Mouse (Mus musculus) kidney, adult 9 months (tissue): ENCODE results near the gene Pik3ip1.

Source experiments
- DNase-seq: peaks from one replicate; pipeline ENCODE4 v3.0.0; 2022

Gene Pik3ip1

GRCm38 (mm10) chr11:3329891-3330451, at the start of gene Pik3ip1:
Gene Pik3ip1 (plus strand): TSS chr11:3330401.
- DNase-seq, result no peak

GRCm38 (mm10) chr11:3282887-3283286, 47.3 kb upstream of the Pik3ip1 start:
- DNase-seq, result no peak

DNA sequence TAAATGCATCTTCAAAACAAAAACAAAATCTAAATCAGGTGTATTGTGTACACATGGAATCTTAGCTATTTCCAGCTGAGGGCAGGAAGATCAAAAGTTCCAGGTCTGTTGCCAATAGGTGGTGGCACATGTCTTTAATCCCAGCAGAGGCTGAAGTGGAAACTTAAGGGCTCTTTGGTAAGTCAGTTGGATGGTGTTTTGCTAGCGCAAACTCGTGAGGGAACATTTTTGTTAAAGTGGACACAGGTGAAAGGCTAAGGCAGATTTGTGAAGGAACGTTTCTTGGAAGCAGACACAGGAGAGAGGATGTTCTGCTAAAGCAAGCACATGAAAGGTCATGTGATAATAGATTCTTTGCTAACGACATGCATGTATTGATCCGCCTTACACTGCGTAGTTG, 46.6 kb upstream of the Pik3ip1 start:
- no peak for DNase-seq

DNA sequence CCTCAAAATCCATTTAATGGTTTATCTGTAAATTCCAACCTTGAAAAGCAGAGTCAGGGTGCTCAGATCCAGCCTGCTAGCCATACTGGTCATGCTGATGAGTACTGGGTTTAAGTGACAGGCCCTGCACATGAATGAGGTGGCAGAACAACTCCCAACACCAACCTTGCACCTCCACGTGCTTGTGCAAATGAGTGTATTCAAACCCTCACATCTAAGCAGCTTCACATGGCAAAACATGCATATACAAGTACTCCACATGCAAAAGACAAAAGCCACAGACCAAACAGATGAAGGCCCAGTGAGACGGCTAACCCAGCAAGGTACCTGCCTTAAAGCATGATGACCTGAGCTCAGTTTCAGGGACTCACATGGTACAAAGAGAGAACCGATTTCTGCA, 44.3 kb upstream of the Pik3ip1 start:
- DNase-seq, result no peak

DNA sequence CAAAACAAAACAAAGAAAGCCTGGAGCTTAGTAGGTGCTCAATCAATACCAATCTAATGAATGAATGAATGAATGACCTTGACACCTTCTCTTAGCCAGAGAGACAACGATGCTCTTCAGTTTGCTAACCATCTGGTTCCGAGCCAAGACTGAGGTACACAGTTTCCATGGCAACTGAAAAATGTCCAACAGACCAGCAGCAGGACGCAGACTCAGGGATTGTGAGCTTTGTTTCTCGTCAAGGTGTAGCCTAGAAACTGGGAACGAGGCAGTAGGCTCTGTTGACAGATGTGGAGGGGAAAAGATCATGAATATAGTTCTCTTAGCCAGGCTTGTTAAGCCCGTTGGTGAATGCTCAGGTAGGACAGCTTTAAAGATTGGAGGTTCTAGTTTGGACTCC, 43.1 kb upstream of the Pik3ip1 start:
- peak; percentile 35 for DNase-seq

DNA sequence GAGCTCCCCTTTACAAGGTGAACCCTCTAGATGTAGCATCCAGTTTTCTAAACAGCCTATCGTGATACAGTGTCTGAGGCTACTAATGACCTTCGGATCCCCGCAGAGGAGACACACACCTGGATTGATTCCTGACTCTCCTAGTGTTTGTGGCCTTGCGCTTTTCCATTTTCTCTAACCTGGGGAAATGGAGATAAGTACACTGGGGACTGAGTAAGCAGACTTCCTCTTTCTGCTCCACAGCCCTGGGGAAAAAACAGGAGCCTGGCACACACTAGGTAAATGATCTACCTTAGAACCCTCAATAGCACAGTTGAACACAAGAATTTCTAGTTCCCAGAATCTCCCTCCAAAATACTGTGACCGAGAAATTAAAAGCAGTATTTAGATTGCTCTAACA, 42.3 kb upstream of the Pik3ip1 start:
- peak; percentile 78 for DNase-seq

DNA sequence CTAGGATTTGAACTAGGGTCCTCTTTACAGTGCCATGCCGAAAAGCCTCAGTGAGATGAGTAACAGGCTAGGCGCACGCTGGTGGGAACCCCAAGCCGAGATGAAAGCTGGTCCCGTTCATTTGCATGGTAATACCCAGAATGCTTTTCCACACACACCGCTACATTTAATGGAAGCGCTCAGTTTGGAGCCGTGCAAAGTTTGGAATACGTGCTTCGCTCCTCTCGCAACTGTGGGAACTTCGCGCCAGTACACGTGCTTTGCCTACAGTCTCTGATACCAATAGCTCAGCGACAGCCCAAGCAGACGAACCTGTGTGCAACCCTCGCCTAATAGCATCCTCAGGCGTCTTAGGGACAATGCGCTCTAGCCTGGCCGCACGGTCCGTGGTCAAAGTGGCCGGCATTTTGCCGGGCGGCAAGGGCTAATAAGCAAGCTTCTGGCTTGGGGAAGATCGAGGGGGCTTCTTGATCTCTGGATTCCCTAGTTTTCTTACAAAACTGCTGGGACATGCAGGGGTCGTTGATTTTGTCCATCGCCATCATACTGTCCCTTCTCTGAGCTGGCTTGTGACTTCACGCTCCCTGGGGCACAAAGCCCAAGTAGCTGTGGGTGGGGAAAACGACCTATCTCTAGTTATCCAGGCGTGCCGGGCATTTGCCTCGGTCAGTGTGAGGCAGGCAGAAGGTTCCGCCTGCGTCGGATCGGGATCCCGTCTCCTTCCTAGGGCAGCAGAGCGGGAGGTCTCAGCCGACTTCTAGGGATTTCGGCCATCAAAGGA, 41.5 kb upstream of the Pik3ip1 start, which contains the start of gene Patz1:
TSS of gene Patz1 (plus strand) at position 354 of the 781 bp plus-strand sequence.
- peak; percentile 71 for DNase-seq

DNA sequence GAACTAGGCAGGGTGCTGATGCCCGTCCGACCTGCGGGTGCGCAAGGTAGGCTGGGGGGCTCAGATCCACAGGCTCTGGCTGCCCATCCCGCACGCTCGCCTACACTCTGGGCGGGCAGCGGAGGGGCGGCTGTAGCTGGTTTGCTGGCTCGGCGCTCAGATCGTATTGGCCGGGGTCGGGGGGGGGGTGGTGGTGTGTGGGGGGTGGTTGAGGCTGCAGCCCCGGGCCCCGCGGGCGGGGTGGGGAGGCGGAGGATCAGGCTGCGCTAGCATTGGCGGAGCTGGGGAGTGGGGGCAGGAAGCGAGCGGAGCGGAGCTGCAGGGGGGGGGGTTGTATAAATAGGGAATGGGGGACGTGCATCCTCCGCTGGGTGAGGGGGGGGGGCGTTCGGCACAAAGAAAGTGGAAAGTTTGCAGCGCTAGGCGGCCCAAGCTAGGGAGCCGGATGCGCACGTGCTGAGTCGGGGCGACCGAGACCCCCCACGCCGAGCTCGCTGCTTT, 40.8 kb upstream of the Pik3ip1 start:
- peak; percentile 73 for DNase-seq

DNA sequence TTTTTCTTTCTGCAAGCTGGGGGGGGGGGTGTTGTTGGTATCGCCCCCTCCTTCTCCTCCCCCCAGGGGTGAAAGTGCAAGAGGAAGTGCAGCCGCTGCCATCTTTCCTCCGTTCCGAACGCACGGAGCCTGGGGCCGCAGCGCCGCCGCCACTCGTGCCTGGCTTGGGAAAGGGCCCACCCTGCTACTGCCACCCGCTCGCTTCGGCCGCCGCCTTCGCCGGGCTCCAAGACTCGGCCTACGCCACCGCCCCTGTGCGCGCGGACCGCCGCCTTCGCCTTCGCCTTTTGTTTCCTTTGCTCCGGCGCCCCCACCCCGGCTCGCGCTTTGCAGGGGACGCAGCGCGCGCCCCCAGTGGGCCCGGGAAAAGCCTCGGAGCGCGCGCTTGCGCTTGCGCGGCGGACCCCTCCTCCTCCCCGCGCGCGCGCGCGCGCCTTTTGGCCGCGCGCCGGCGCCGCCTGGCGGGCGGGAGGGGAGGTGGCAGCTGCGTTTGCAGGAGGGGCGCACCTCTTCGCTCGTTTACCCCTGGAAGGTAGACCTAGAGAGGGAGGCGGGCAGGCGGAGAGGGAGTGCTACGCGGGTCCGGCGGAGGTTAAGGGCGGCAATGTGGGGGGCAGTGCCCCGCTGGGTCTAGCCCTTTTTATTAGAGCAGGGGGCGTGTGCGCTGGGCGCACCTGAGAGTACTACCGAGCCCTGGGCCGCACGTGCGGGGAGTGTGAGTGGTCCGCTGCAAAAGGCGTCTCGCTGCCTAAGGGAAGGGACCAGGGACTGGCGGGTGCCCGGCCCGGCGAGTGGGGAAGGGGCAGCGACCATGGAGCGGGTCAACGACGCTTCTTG, 40.2 kb upstream of the Pik3ip1 start:
- DNase-seq, result peak; percentile 88

DNA sequence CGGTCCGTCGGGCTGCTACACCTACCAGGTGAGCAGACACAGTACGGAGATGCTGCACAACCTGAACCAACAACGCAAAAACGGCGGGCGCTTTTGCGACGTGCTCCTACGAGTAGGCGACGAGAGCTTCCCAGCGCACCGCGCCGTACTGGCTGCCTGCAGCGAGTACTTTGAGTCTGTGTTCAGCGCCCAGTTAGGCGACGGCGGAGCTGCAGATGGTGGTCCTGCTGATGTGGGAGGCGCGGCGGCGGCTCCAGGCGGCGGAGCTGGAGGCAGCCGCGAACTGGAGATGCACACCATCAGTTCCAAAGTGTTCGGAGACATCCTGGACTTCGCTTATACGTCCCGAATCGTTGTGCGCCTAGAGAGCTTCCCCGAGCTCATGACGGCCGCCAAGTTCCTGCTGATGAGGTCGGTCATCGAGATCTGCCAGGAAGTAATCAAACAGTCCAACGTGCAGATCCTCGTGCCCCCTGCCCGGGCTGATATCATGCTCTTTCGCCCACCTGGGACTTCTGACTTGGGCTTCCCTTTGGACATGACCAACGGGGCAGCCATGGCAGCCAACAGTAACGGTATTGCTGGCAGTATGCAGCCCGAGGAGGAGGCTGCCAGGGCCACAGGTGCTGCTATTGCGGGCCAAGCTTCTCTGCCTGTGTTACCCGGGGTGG, 39.4 kb upstream of the Pik3ip1 start:
- peak; percentile 37 for DNase-seq

GRCm38 (mm10) chr11:3291311-3292061, 38.7 kb upstream of the Pik3ip1 start:
- no peak for DNase-seq

DNA sequence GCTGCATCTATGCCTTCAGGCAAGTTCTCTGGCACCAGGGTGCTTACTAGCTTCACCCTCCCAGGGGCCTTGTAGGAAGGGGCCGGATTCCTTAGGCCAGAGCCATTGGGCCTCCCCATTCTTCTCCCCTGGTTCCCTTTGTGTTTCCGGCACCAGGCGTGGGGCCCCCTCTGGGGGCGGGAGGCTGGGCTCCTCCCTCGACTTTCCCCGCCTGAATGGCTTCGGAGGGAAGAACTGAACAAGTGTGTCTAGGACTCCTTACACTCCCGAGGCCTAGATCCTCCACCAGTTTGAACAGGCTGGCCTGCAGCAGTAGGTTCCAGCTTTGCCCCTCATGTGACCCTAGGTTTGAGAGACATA, 38.2 kb upstream of the Pik3ip1 start:
- peak; percentile 65 for DNase-seq

GRCm38 (mm10) chr11:3292711-3293249, 37.4 kb upstream of the Pik3ip1 start:
- DNase-seq, result peak; percentile 65

GRCm38 (mm10) chr11:3293361-3293760, 36.8 kb upstream of the Pik3ip1 start:
- no peak for DNase-seq

GRCm38 (mm10) chr11:3294641-3295040, 35.6 kb upstream of the Pik3ip1 start:
- DNase-seq, result no peak

DNA sequence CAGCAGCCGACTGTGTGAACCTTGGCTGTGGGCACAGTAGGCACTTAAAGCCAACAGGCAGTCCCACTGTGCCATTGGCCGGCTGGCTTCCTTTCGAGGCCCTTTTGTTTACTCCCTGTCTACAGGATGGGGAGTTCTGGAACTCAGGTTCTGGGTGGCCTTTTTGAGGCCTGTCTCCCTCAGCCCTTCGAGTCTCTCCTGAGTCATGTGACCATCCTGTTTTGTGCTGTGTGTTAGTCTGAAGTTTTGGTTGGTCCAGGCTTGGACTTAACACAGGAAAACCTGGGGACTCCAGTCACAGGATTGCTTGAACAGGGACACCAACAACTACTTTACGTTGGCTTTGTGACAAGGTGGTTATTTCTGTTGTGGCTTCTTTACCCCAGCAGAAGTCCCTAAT, 34.1 kb upstream of the Pik3ip1 start:
- DNase-seq, result no peak

DNA sequence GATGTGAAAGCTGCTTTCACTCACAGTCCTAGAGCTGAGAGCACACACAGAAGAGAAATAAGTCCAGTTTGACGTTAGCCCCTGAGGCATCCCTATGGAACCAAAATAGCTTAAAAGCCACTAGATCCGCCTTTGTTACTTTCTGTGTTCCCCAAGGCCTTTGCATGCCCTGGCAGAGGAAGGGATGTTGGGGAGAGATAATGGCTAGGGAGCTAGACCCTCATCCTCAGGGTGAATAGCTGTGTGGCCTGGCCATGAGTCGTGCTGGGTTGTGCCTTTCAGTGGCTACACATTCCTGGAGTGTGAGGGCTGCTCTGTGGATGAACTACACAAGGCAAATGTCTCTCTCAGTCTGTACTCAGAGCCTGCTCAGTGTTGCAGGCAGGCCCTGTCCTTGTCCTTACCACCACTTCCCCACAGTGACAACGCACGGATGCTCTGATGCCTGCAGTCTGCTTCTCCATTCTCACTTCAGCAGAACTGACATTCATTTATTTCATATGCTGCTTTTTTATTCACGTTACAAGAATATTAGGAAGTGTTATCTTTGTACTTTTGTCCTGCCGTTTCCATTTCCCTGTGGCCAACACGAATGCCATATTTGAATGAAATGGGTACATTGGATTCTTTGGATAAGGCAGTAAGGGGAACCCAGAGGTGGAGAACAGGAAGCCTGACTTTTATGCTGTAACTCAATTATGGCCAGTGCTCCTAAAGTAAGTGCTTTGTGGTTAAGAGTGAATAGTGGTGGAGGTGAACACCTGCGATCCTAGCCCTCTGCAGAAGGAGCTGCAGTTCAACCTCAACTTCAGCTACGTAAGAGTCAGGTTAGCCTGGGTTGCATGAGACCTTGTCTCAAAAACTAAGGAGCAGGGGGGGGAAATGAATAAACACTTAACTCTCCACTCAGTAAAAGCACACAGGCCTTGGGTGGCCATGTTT, 32.1 kb upstream of the Pik3ip1 start:
- no peak for DNase-seq

GRCm38 (mm10) chr11:3298813-3299185, 31.4 kb upstream of the Pik3ip1 start:
- no peak for DNase-seq

DNA sequence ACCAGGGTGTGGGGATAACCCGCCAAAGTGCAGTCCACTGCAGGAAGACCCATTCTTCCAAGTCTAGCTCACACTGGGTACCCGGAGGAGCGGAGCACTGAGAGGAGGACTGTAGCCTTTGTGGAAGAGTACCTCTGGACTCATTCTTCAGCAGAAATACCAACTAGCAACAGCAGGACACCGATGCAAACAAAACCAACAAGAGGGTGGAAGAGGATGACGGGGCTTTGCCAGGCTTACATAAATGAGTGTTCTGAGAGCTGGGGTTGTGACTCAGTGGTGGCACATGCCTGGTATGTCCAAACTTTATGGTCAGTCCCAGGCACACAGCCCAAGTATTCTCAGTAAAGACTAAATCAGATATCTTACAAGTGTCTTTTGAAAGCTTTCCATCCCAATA, 29.1 kb upstream of the Pik3ip1 start:
- no peak for DNase-seq

DNA sequence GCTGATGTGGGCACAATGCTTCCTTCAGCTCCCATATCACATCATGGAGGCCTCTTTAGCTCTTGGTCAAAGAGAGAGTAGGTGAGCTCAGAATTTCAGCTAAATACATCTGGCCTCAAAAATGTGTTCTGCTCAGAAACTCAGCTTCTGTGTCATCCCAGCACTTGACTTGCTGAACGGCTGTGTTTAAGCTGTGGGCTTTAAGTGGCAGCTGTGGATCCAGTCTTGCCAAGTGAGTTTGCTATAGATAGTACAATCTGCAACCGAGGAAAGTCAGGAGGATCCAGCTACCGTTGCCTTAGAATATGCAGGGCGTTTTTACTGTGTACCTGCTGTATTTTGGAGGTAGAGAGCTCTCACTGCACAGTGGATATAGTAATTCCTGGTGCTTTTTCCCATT, 27.8 kb upstream of the Pik3ip1 start:
- no peak for DNase-seq

DNA sequence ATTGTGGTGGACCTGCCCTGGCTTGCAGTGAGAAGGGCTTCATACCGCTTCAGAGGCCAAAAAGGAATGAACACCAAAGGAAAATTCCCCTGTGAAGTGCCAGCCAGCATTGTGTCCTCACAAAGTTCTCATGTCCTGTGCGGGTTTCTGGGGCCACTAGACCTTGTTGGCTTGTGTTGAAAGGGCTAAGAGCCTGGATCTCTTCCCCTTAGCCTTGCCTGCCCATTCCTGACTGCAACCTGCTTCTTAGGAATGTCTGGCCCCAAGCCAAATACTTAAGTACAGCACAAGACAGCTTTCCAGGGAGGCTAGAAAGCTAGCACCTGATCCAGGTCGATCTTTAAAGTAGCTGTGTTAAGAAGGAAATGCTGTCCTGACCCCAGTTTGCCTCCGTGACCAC, 27.4 kb upstream of the Pik3ip1 start:
- DNase-seq, result peak; percentile 67
